Mouse (Mus musculus) midbrain, embryonic 14.5 days (tissue): Measurements from ENCODE around the gene Omg. TPM values are rescaled to one million over a fixed set of nuclear protein-coding genes. Genes with fewer than 3 reads are reported as not detected.

Experiments
- ATAC-seq: fragments of 200-750 bp; cut with Nextera tagmentation; 2 replicates; pipeline ENCODE4 v1.8.0; 2017; ENCODE audit warnings: moderate number of reproducible peaks, moderate library complexity; ENCODE audit not compliant: low FRiP score, low TSS enrichment
- DNase-seq: peaks from one replicate; pipeline ENCODE4 v3.0.0-alpha.2; 2015
- H3K27ac ChIP-seq: fragments of 300-500 bp; sonication (generic); replicated peaks from 2 replicates; pipeline ENCODE4 v1.5.1; 2014; ENCODE audit warnings: mild to moderate bottlenecking, low read depth, low read length, moderate library complexity
- H3K27me3 ChIP-seq: fragments of 300-500 bp; sonication (generic); 2 replicates; pipeline ENCODE4 v1.6.1; 2014; ENCODE audit warnings: low read length, control low read depth, mixed read lengths; ENCODE audit not compliant: control insufficient read depth, insufficient read depth
- H3K36me3 ChIP-seq: fragments of 300-500 bp; sonication (generic); 2 replicates; pipeline ENCODE4 v1.6.1; 2014; ENCODE audit warnings: low read length, control low read depth; ENCODE audit not compliant: control insufficient read depth, insufficient read depth
- H3K4me1 ChIP-seq: fragments of 300-500 bp; sonication (generic); 2 replicates; pipeline ENCODE4 v1.6.1; 2014; ENCODE audit warnings: mild to moderate bottlenecking, antibody characterized with exemption, low read length, control low read depth; ENCODE audit not compliant: control insufficient read depth, insufficient read depth
- H3K4me2 ChIP-seq: fragments of 300-500 bp; sonication (generic); 2 replicates; pipeline ENCODE4 v1.6.1; 2014; ENCODE audit warnings: mild to moderate bottlenecking, low read length, moderate library complexity
- H3K4me3 ChIP-seq: fragments of 300-500 bp; sonication (generic); replicated peaks from 2 replicates; pipeline ENCODE4 v1.5.1; 2014; ENCODE audit warnings: low read depth, low read length
- H3K9ac ChIP-seq: fragments of 300-500 bp; sonication (generic); replicated peaks from 2 replicates; pipeline ENCODE4 v1.6.1; 2014; ENCODE audit warnings: mild to moderate bottlenecking, low read length, moderate library complexity
- H3K9me3 ChIP-seq: fragments of 300-500 bp; sonication (generic); 2 replicates; pipeline ENCODE4 v1.6.1; 2016; ENCODE audit warnings: low read length, control low read depth, mixed read lengths; ENCODE audit not compliant: control insufficient read depth
- whole genome bisulfite sequencing: fragments of 180-500 bp; shearing (Covaris S2); extraction: QIAGEN DNeasy Blood & Tissue Kit; methylation state at CpG from one replicate; pipeline ENCODE4 v1.1.7; 2014; 5-methylcytosine and 5-hydroxymethylcytosine counted together
- polyA plus RNA-seq: library from polyadenylated mRNA; unstranded; fragments of >200 nt; fragmentation: Nextera tagmentation; extraction: Ambion mirVana; gene quantifications from 2 replicates; pipeline ENCODE4 v1.2.1, GENCODE M21; 2014

Omg gene
- polyA plus RNA-seq, 1 experiment from 2014 or later: 4.9 TPM

DNA sequence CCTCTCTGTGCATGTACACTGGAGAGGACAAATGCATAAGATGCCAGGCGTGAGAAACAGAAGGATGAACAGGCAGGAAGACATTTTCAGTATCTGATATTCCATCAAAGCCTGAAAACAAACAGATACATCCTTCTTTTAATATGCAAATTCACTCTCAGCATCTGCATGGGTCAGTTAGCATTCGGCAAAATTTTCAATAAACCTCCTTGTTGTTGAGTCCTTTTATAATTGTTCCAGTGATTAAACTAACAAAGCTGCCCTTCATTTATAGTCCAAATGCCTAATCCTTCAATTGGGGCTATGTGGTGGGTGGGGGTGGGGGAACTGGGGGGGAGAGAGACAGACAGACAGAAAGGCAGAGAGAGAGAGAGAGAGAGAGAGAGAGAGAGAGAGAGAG is 967 bp downstream of the Omg start:
- Histone ChIP-seq H3K9me3 (no peaks in the 10 kb centered on the region), H3K4me2 (0 out of 2 replicates have a peak overlapping the region, but pooled peaks have one; percentile 16), H3K4me1 (peaks cover 5% of the 10 kb centered on the region; the same call in 1 of the 2 replicates), H3K36me3 (no peaks in the 10 kb centered on the region), H3K9ac (no peak overlapping the region), H3K4me3 (no peak overlapping the region), H3K27me3 (no peaks in the 10 kb centered on the region), H3K27ac (peak overlapping the region; percentile 56; the same call in 1 of the 2 replicates)
- peak; percentile 16 for DNase-seq
- no peak for ATAC-seq
- WGBS: 10% methylated on average over 2 of the region's 2 CpGs

DNA sequence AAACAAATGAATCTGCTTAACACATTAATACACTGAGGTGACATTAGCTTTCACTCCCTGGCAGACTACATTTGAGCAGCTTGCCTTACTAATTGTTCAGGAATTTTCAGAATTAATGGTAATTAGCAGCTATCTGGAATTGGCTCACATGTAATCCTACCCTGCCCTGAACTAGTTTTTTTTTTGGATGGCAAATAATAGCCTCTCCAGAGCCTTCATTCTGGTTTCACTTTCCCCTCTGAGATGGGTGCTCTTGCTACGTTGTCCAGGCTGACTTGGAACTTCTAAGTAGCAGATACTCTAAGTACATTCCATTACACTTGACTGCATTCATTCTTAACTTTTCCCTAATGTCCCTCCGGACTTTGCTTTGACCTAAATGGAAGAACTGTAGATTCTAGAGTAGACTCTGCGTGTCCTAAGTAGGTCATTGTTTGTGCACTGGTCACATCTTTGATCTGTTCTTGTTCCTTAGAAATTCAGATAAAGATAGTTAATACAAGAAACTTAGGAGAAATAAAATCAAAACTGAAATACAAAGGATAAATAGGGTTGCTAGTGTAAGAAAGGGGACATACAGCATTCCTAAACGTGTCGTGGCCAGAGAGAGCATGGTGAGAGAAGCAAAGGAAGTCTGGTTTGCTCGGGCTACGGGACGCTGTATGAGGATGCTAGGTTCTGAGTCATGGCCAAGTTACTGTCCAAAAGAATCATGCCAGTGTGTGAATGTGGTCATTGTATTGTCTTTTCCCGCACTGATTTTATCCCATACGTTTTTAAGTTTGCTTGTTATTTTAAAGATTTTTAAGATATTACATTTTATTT is 8.7 kb downstream of the Omg start:
- DNase-seq: no peak
- no peak for ATAC-seq
- H3K4me2 ChIP-seq: no peak overlapping the region
- no peak overlapping the region for H3K9ac ChIP-seq
- H3K27ac ChIP-seq: no peak overlapping the region
- no peaks in the 10 kb centered on the region for H3K27me3 ChIP-seq
- 0 out of 2 replicates have a peak, but pooled peaks cover 2% of the 10 kb centered on the region for H3K36me3 ChIP-seq
- no peaks in the 10 kb centered on the region for H3K9me3 ChIP-seq
- 83% methylated on average over 10 of the region's 10 CpGs for WGBS
- no peaks in the 10 kb centered on the region for H3K4me1 ChIP-seq
- H3K4me3 ChIP-seq: no peak overlapping the region

DNA sequence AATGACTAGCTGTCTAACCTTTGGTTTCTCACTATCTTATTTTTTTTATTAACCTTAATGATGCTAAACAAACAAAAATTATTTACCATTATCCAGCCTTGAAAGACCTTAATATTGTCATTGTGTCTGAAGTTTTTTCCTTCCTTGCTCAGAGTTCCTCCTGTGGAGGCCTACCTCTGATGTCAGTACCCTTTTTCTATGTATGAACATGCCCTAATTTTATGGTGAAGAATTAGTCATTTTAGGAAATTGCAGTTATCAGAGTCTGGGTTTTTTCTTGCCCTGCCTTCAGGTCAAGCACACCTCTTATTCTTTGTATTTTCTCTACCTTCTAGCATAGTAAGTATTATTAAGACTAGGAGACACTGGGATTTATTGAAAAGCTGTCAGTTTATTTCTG is 19.2 kb downstream of the Omg start:
- ATAC-seq (no peak), DNase-seq (no peak)
- H3K27ac ChIP-seq: no peak overlapping the region
- H3K36me3 ChIP-seq: peaks cover 4% of the 10 kb centered on the region
- no peaks in the 10 kb centered on the region for H3K27me3 ChIP-seq
- H3K9ac ChIP-seq: no peak overlapping the region
- no peak overlapping the region for H3K4me2 ChIP-seq
- no peak overlapping the region for H3K4me3 ChIP-seq
- H3K9me3 ChIP-seq: no peaks in the 10 kb centered on the region
- no peaks in the 10 kb centered on the region for H3K4me1 ChIP-seq

DNA sequence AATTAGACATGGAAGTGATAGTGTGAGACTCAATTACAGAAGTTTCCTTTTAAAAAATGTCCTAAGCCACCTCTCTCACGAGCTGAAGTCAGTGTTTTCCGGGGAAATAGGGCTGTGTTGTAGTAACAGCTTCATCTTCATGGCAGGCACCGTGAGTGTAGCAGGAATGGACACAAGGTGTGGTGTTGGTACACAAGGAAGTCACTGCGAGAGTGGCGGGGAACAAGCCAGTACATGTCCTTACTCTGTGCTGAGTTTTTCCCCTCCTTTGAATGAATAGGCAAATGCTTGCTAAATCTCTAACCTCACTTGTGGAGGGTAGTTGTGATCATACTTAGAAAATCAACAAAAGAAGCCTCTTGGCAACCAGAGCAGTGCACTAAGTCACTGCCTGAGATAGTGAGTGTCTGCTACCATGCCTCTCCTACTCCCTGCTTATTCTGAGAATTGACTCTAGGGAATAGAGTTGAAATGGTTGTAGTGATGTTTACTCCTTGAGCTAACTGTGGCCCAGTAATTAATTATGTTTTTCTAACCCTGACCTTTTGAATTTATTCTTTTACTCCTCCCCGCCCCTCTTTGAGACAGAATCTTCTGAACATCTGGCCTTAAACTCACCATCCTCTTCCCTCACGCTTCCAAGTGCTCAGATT is 19.9 kb downstream of the Omg start:
- no peaks in the 10 kb centered on the region for H3K9me3 ChIP-seq
- no peaks in the 10 kb centered on the region for H3K27me3 ChIP-seq
- H3K36me3 ChIP-seq: peaks cover 7% of the 10 kb centered on the region
- ATAC-seq (no peak), DNase-seq (no peak)
- no peak overlapping the region for H3K4me2 ChIP-seq
- H3K4me1 ChIP-seq: no peaks in the 10 kb centered on the region
- WGBS: 87% methylated on average over 7 of the region's 7 CpGs
- H3K4me3 ChIP-seq: no peak overlapping the region
- no peak overlapping the region for H3K9ac ChIP-seq
- H3K27ac ChIP-seq: no peak overlapping the region

DNA sequence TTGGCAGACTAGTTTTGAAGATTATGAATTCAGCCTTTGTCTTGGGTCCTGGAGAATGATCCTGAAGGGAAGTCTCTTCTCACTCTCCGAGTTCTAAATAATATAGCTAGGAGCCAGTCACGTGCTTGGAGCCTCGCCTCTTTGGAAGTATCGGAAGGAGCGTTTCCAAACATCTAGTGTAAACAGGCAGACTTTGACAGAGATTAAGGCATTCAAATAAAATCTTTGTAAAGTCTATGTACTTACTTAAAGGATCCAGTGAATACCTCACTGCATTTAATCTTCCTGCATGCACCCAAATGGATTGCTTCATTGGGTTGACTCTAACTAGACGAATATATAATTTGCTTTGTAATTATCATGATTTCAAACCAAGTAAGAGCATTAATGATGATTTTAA is 20.5 kb downstream of the Omg start:
- Histone ChIP-seq H3K4me1 (no peaks in the 10 kb centered on the region), H3K27me3 (no peaks in the 10 kb centered on the region), H3K9me3 (no peaks in the 10 kb centered on the region), H3K4me3 (no peak overlapping the region), H3K36me3 (peaks cover 8% of the 10 kb centered on the region), H3K4me2 (no peak overlapping the region), H3K9ac (no peak overlapping the region), H3K27ac (no peak overlapping the region)
- ATAC-seq (no peak), DNase-seq (no peak)
- 90% methylated on average over 6 of the region's 6 CpGs for WGBS

DNA sequence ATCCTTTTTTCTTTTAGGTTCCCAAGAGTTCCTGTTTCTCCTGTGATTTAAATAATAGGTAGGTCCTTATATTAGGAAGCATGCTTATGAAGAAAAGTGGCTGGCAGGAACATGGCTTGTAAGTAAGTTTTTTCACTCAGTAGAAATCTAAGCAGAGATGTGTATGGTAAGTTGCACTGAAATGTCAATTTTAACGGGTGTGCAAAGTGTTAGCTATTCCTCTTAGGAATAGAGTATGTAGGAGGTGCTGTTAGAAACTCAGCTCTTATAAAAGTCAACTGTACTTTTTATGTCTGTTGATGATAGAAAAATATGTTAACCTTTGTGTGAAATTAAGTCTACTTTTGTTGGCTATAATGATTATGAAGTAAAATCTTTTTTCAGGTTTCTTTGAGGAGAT is 35.8 kb downstream of the Omg start:
- peaks cover 51% of the 10 kb centered on the region for H3K36me3 ChIP-seq
- H3K9me3 ChIP-seq: no peaks in the 10 kb centered on the region
- WGBS: 87% methylated on average over 1 of the region's 1 CpGs
- no peak overlapping the region for H3K4me3 ChIP-seq
- no peak for ATAC-seq
- DNase-seq: no peak
- no peak overlapping the region for H3K9ac ChIP-seq
- H3K27me3 ChIP-seq: no peaks in the 10 kb centered on the region
- no peaks in the 10 kb centered on the region for H3K4me1 ChIP-seq
- H3K4me2 ChIP-seq: no peak overlapping the region
- no peak overlapping the region for H3K27ac ChIP-seq

DNA sequence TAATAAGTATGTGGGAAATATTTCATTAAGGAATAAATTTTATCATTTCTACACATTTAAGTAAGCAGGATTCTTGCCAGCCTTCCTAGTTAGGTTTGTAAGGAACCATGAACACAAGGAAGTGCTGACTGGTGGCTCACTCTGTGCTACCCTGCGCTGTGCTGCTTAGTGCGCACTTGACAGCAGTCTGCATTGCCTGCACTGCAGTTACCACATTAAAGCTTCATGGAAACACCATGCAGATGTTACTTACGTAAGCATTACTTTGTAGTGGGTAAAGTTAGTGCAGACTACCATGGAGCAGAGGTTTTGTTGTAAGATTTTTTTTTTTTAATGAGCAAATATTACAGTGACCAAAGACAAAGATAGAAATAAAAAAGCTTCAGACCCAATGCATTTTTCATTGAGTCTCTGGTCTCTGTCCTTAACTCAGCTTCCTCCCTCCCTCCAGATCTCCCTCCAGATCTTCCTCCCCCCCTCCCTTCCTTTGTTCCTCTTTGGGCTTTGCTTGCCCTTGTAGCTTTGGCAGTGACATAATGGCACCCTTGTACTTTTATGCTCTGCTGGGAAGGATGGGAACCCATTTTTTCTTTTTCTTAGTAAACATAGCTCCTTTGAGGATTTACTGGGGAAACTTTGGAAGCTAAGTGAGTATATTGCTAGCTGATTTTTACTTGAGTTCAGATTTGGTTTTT is 43.0 kb downstream of the Omg start:
- no peak overlapping the region for H3K9ac ChIP-seq
- DNase-seq (peak; percentile 11), ATAC-seq (no peak)
- no peaks in the 10 kb centered on the region for H3K4me1 ChIP-seq
- no peak overlapping the region for H3K4me2 ChIP-seq
- no peaks in the 10 kb centered on the region for H3K9me3 ChIP-seq
- no peak overlapping the region for H3K27ac ChIP-seq
- H3K27me3 ChIP-seq: no peaks in the 10 kb centered on the region
- H3K4me3 ChIP-seq: no peak overlapping the region
- 96% methylated on average over 3 of the region's 3 CpGs for WGBS
- H3K36me3 ChIP-seq: peaks cover 55% of the 10 kb centered on the region

DNA sequence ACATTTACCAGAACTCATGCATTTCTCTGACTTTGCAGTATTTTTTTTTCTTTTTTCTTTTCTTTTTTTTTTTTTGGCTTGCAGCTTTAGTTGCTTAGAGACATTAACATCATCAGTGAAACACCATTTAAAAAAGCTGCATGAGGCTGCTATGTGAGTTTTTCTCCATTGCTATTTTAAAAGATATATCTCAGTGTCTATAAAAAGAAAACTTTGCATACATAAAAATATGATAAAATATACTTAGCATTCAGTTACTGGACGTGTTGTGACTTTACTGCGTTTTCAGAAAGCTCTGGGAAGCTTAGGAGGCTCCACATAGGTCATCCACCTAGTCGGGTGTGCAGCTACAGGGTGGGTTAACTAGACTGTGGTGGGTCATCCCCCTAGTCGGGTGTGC is 44.0 kb downstream of the Omg start:
- Histone ChIP-seq H3K27ac (no peak overlapping the region), H3K4me1 (no peaks in the 10 kb centered on the region), H3K9ac (no peak overlapping the region), H3K9me3 (no peaks in the 10 kb centered on the region), H3K36me3 (peaks cover 54% of the 10 kb centered on the region), H3K27me3 (no peaks in the 10 kb centered on the region), H3K4me2 (no peak overlapping the region), H3K4me3 (no peak overlapping the region)
- no peak for ATAC-seq
- DNase-seq: no peak
- 92% methylated on average over 4 of the region's 4 CpGs for WGBS
